Mouse (Mus musculus): Measurements from ENCODE around the gene Rimbp3. TPM values are rescaled to one million over a fixed set of nuclear protein-coding genes. Genes with fewer than 3 reads are reported as not detected.
"Not testable (repeated sequence)": the region's sequence is repeated elsewhere in the genome, so short reads cannot be mapped to it uniquely, and the experiment has no call there.

The Rimbp3 gene
- under 1 TPM in 2 of 4 experiments, not detected in 2; 0.05 TPM for total RNA-seq (2022)

DNA sequence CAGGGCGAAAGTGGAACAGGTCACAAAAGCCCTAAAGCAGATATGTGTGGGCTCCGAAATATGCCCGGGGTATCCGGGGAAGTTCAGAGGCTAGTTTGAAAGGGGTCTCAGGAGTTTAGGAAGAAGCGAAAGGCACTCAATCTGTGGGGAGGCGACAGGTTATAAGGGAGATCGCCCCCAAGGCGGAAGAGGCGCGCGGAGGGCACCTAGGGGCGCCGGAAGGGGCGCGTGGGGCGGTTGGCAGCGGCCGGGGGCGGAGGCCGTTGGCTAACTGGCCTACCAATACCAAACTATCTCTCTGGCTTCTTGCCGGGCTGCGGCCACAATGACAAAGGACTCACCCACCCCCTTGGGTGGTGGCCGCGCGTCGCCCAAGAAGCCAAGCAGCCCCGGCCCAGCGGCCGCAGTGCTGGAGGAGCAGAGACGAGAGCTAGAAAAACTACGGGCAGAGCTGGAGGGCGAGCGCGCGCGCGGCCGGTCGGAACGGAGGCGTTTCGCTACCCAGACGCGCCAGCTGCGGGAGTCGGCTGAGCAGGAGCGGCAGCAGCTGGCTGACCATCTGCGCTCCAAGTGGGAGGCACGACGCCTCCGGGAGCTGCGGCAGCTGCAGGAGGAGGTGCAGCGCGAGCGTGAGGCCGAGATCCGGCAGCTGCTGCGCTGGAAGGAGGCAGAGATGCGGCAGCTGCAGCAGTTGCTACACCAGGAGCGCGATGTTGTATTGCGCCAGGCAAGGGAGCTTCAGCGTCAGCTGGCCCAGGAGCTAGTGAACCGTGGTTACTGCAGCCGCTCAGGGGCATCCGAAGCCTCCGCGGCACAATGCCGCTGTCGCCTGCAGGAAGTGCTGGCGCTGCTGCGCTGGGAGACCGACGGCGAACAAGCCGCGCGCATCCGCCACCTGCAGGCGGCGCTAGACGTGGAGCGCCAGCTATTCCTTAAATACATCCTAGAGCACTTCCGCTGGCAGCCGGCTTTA is at the start of gene Rimbp3:
Rimbp3 (plus strand) TSS at position 215 of the 973 bp plus-strand sequence.
- peak; percentile 64 to 70 for DNase-seq (ENCODE audit: low spot score in 2 of 2)

DNA sequence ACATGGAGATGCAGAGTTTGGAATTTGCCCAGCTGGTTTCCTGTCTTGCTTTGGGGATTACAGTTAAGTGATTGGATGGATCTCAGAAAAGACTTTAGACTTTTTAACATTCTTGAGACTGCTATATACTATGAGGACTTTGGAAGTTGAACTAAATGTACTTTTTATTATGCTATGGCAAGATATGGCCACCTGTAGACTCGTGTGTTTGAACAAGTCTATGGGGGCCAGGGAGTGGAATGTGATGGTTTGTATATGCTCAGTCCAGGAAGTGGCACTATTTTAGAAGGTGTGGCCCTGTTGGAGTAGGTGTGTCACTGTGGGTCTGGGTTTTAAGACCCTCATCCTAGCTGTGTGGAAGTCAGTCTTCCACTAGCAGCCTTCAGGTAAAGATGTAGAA is 42.9 kb upstream of the Rimbp3 start:
- DNase-seq (ENCODE audit: low spot score in 2 of 2), result not testable (repeated sequence)

DNA sequence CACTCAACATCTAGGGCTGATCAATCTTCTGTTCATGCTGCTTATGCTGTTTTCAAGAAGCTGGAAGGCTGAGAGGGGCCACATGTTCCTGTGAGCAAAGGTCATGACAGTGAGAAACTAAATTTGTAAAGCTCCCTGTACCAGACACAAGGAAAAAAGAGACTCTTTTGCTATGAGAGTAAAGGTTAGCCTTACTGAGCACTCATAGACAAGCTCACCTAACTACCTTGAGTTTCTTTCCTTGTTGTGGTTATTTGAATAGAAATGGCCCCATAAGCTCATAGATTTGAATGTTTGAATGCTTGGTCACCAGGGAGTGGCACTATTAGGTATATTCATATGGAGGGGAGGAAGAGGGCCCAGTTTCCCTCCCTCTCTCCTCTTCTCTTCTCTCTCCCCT is 41.2 kb upstream of the Rimbp3 start:
- DNase-seq (ENCODE audit: low spot score in 2 of 2), result no peak

DNA sequence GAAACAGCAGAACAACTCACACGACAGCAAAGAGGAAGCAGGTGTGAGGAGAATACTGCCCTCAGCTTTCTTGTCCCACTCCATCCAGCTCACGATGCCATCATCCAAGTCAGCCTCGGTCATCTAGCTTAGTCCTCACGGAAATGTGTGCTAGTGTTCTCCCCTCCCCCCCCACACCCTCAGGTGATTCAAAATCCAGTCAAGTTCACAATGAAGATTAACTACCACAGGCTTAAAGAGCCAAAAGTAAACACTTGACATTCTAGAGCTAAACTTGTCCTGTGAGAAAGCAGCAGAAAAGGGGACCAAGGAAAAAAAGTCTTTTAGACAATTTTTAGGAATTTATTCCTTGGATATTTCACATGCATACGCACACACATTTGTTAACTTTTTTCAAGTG is 40.4 kb upstream of the Rimbp3 start:
- no peak for DNase-seq (ENCODE audit: low spot score in 2 of 2)

DNA sequence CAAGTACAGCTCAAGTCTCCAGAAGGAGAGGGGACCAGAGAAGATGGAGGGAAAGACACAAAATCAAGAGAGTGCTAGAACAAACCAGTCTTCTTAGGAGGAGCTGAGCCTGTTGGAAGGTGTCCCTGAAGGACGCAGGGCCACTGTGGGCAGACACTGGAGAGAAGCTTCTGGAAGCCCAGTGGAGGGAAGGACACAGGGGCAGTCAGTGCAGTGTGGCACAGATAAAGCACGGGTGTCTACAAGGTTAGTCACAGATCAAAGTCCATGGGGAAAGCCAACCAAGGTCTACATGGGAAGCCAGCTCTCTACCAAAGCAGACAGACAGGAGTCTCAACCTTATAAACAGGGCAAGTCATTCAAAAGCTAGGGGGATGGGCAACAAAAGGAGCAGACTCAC is 32.6 kb upstream of the Rimbp3 start:
- DNase-seq (ENCODE audit: low spot score in 2 of 2), result no peak

DNA sequence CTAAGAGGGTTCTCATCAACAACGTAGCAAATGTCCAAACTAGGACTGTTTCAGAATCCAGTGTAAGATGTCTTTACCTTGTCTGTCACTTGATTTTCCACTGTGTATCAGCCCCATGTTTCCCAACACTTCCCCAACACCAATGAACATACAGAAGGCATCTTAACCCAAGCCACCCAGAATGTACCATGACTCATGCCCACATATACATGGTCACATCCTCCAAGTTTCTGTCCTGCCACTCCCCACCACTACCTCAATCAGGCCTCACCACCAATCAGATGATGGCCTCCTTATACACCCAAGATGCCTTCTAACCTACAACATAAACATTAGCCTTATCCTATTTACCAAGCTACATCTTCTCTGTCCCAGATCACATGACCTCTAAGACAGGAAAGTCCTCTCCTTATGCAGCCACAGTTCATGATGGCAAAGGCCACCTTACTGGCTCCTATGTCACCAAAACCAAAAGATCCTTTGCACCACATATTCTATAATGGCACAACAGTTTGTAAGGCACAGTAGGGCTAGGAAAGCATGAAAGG is 30.7 kb upstream of the Rimbp3 start:
- DNase-seq (ENCODE audit: low spot score in 2 of 2), result no peak

DNA sequence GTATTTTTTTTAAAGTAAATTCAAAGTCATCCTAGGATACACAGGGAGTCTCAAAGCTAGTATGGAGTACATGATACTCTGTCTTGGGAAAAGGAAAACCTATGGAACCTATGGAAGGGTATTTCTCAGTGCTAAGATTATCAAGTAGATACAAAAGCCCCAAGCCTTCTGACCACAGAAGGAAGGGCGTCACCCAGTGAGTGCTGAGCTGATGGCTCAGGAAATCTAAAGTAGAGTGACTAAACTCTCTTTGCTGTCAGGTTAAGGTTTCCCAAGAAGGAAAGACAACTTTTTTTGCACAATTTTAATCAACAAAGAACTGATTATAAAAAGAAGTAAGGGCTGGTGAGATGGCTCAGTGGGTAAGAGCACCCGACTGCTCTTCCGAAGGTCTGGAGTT is 28.7 kb upstream of the Rimbp3 start:
- DNase-seq (ENCODE audit: low spot score in 2 of 2), result no peak

DNA sequence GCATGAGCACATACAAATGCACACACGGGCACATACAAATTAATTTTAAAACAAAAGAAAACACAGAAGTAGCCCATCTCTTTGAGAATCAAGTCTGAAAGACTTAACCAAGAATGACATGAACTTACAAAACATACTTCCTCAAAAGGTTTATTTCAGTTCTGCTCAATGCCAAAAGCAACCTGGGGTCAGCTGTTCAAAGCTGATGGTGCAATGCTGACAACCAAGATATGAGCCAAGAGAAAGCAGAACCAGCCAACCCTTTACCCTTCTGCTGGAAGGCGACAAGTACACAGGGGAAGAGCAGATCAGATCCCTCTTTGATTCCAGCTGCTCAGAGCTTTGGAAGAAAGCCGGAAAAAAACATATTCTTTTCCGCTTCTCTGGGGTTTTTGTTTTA is 27.0 kb upstream of the Rimbp3 start:
- peak in 1 of 2 experiments; percentile 17 for DNase-seq (ENCODE audit: low spot score in 2 of 2)

DNA sequence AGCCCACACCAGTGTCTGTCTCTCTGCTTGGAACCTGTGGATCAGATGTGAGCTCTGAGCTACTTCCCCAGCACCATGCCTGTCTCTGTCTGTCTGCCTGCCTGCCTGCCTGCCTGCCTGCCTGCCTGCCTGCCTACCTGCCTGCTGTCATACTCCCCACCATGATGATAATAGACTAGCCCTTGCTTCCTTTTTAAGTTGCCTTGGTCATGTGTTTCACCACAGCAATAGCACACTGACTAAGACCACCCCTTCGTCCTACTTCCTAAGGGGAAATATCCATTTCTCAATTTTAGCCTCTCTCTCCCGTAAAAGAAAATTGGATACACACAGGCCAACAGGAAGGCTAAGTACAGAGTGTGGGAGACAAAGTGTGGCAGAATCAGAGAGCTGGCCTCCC is 26.3 kb upstream of the Rimbp3 start:
- DNase-seq (ENCODE audit: low spot score in 2 of 2), result no peak

DNA sequence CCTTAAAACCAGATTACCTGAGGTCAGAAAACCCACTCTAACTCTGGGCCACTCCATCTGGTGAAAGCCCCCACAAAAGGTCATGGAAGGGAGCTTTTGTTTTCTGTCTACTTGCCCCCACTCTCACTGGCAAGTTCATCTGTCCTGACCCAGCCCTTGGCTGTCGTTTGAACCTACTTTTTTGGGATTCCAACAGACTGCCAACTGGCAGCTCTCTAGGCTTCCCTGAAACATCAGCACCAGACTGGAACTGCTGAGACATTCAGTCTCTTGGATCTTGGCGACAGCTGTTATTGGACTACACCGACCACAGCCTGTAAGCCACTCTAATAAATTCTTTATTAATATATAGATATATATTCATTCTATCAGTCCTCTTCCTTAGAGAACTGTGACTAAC is 25.4 kb upstream of the Rimbp3 start:
- peak; percentile 4 to 22 for DNase-seq (ENCODE audit: low spot score in 2 of 2)

DNA sequence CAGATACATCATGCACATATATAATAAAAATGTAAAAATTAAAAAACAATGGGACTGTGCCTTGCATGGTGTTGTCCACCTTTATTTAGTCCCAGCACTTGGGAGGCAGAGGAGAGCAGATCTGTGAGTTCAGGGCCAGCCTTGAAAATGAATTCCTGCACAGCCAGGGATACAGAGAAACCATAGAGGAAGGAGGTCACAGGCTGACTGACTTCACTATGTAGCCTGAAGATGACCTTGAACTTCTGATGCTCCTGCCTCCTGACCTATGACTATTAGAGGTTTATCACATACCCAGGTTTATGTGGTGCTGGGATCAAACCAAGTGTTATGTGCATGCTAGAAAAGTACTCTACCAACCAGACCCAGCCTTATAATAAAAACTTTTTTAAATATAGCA is 22.9 kb upstream of the Rimbp3 start:
- no peak for DNase-seq (ENCODE audit: low spot score in 2 of 2)

DNA sequence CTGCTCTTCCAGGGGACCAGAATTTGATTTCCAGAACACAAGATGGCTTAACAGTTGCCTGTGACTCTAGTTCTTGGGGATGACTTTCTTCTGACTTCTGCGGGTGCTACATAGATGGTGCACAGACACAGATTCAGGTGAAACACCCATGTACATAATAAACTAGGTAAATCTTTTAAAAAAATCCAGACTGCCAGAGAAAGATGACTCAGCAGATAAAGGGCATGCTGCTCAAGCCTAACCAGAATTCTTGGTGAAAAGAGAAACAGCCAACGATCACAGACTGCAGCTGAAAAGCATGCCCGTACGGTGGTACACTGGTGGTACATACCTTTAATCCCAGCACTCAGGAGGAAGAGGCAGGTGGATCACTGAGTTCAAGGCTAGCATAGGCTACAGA is 14.6 kb upstream of the Rimbp3 start:
- DNase-seq (ENCODE audit: low spot score in 2 of 2), result no peak

DNA sequence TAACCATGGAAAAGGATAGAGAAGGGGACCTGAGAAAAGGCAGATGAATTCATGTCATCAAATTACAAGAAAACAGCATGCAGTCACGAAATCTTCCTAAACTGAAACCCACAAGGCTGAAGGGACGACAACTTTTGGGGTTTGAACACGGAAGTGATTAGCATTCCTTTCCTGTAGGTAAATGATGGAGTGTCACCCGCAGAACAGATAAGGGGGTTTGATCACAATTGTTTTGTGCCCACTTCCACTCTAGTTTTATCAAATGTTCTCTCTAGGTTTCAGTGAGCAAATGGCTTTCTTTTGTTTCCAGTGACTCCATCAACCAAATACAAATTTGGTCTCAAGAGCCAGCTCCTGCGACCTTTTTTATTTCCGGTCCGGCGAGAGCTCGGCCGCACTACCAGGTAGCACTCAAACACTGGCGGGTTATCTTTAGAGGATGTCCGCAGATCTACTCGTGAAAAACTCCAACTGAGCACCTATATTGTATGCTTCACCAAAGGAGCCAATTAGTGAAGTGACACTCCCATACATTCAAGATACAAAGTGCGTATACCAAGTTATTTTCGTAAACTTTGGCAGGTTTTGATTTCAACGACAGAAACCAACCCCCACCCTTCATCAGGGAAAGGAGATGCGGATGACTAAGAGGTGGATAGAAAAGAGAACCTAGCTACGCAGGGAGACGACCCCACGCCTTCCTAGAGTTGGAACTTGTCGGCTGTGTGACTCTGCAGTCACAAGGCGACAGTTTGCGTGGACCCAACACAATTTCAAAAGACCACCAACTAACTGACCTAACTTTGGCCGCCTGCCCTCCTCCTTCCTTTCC is 8.1 kb upstream of the Rimbp3 start:
- DNase-seq (ENCODE audit: low spot score in 2 of 2), result no peak

DNA sequence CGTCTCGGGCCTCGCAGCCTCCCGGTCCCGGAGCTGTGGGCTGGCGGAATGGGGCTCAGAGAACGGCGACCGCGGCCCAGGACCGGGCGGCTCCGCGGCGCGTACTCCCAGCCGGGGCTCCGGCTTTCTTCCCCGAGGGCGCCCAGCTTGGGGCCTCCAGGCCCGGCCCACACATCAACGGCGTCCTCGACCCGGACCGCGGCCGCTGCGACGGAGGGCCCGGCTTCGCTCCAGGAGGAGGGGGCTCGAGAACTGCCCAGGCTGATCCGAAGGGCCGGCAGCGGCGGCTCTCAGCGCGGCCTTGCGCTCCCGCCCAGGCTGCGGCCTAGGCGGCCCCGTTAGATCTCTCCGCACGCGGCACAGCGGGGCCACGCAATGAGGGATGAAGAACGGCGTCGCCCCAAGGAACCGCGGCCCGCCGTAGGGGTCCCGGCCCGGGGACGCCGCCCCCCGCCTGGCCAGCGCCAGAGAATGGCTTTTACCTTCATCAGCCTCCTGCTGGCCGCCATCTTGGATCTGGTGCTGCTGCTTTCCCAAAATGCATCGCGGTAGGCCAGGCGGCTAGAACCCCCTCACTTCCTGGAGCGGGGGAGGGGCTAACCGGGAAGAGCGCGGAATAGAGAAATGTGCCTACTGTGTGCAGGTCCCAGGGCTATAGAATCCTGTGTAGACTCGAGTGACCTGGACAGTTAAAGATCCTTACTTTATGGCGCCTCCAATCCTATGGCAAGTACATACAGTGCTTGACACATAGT is 7.3 kb upstream of the Rimbp3 start:
- DNase-seq (ENCODE audit: low spot score in 2 of 2), result peak; percentile 62 to 68

DNA sequence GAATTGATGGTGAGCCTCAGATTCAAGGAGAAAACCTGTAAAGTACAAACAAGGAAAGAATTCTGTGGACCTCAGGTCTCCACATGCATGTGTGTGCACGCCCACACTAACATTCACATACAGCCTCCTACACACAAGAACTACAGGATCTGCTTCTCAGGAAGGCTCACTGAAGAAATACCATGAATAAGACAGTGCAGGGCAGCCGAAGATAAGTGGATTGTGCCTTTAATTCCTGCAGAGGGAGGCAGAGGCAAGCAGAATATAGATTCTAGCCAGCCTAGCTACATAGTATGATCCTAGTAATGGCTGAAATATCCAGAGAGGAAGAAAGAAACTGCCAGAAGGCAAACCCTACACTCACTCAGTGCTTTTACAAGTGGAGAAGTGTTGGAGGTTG is 6.4 kb upstream of the Rimbp3 start:
- no peak for DNase-seq (ENCODE audit: low spot score in 2 of 2)

DNA sequence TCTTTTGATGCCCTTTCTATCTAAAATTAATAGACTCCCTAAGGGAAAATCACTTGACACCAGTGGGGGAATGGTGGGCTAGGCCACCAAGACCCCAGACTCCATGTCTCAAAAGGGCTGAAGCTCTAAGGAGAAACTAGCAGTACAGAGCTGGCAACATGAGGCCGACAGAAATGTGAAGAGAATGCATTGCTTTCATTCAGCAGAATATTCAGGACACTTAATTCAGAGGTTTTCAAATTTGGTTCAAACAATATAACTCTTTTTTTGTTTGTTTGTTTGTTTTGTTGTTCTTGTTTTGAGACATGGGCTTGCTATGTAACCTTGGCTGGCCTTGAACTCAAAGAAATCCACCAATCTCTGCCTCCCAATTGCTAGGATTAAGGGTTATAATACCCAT is 5.9 kb upstream of the Rimbp3 start, which contains the start of gene Ube2l3:
Ube2l3 (minus strand) TSS at position 101 of the 400 bp plus-strand sequence.
- no peak for DNase-seq (ENCODE audit: low spot score in 2 of 2)

DNA sequence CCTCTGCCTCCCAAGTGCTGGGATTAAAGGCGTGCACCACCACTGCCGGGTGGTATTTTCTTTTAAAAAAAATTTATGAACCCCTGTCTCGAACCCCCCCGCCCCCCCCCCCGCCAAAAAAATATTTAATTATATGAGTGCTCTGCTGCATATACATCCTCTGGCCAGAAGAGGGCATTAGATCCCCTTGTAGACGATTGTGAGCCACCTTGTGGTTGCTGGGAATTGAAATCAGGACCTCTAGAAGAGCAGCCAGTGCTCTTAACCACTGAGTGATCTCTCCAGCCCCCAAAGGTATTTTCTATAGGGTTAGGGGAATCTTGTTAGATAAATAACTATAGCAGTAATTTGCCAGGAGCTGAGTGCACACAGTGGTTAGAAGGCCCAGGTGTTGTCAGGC is 3.4 kb upstream of the Rimbp3 start:
- no peak for DNase-seq (ENCODE audit: low spot score in 2 of 2)

DNA sequence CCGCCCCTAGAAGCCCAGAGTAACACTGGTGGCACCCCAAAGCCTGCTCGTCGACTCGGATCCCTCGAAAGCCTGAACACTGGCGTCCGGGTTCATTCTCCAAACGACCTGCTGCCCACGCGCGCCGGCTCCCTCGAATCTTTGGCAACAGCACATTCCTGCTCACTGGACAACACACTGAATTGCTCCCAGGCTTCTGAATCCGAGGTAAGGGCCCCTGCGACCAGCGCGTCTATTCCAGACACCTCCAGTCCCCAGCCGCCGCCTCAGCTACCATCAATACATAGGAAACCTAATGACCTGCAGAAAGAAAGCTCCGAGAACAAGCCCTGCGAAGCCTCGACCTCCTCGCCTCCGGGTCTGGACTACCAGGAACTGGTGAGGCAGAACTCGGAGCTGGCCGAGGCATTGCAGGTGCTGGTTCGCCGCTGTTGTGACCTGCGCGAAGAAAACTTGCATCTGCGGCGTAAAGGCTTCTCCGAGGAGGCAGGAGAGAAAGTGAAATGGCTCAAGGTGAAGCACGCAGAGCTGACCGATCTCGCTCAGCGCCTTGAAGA is 1.1 kb downstream of the Rimbp3 start:
- DNase-seq (ENCODE audit: low spot score in 2 of 2), result peak in 1 of 2 experiments; percentile 8

DNA sequence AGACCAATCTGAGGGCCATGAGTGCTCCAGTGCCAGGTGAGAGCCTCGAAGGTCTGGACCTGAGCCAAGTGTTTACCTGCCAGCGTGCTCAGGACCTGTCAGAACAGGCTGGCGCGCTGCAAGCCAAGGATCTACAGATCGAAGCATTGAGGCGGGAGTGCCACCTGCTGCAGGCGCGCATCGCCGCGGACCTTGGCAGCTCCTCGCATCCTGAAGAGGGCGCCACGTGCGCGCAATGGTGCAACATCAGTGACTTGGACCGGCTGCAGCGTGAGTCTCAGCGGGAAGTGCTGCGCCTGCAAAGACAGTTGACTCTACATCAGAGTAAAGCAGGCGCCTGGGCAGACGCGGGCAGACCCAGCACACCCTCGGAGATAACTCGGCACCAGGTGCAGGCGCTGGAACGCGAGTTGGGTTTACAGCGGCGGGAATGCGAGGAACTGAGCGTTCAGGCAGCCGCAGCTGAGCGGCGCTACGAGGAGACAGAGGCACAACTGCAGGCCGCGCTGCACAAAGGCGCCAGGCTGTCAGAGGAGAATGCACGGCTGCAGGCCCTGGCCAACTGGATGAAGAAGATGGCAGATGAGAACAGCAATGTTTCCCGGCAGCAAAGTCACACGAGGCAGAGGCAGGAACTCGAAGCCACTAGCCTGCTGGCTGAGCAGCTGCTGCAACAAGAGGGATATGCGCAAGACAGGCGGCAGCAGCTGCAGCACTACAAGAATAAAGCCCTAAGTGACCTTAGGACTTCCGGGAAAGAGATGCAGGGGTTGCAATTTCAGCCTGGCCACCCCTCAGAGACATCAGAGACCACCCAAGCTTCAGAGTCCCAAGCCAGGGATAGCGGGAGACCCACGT is 1.8 kb downstream of the Rimbp3 start:
- peak; percentile 72 to 86 for DNase-seq (ENCODE audit: low spot score in 2 of 2)
